Mouse (Mus musculus) lung, postnatal 14 days (tissue): ENCODE results near the gene Chrd.
A peak's percentile ranks its signal among the peaks of the same experiment; 100 is the strongest.

Experiments
- DNase-seq: peaks from one replicate; pipeline ENCODE4 v3.0.0; 2021

The Chrd gene

GRCm38 (mm10) chr16:20735651-20736050 is 2.7 kb downstream of the Chrd start:
- DNase-seq = no peak

GRCm38 (mm10) chr16:20736168-20736567 is 3.2 kb downstream of the Chrd start:
- DNase-seq = no peak

GRCm38 (mm10) chr16:20736823-20737222 is 3.9 kb downstream of the Chrd start:
- no peak for DNase-seq

- DNase-seq = no peak
Measured at GRCm38 (mm10) chr16:20739845-20740244, 6.9 kb downstream of the Chrd start.

GRCm38 (mm10) chr16:20746641-20747040 is 13.7 kb downstream of the Chrd start:
- DNase-seq = peak; percentile 75

GRCm38 (mm10) chr16:20750518-20750917 is 17.6 kb downstream of the Chrd start:
- no peak for DNase-seq

- peak; percentile 65 for DNase-seq
Measured at GRCm38 (mm10) chr16:20756052-20756451, 23.1 kb downstream of the Chrd start.

GRCm38 (mm10) chr16:20757385-20757784 is 24.5 kb downstream of the Chrd start:
- no peak for DNase-seq

- peak; percentile 76 for DNase-seq
Measured at GRCm38 (mm10) chr16:20761681-20762080, 28.8 kb downstream of the Chrd start.

GRCm38 (mm10) chr16:20765244-20765643 is 32.3 kb downstream of the Chrd start:
- peak; percentile 47 for DNase-seq

- no peak for DNase-seq
Measured at GRCm38 (mm10) chr16:20775021-20775420, 42.1 kb downstream of the Chrd start.

GRCm38 (mm10) chr16:20779846-20780245 is 46.9 kb downstream of the Chrd start:
- DNase-seq = no peak

GRCm38 (mm10) chr16:20781101-20781630 is 48.2 kb downstream of the Chrd start:
- no peak for DNase-seq

- DNase-seq = peak; percentile 18
Measured at GRCm38 (mm10) chr16:20783891-20784290, 51.0 kb downstream of the Chrd start.

- DNase-seq = no peak
Measured at GRCm38 (mm10) chr16:20784754-20785153, 51.8 kb downstream of the Chrd start.

GRCm38 (mm10) chr16:20786556-20786955 is 53.6 kb downstream of the Chrd start:
- DNase-seq = peak; percentile 23

- no peak for DNase-seq
Measured at GRCm38 (mm10) chr16:20791803-20792202, 58.9 kb downstream of the Chrd start.
